Mouse (Mus musculus) ES-E14 (cell line): Measurements from ENCODE around the gene Man2a1. TPM values are rescaled to one million over a fixed set of nuclear protein-coding genes. Genes with fewer than 3 reads are reported as not detected.

ENCODE experiments used
- DNase-seq: peaks from one replicate; pipeline ENCODE4 v3.0.0-alpha.2; 2013; ENCODE audit warnings: low read depth, low spot score
- H3K27ac ChIP-seq: 2 replicates; pipeline ENCODE4 v1.5.1; 2012; ENCODE audit warnings: low read depth, mild to moderate bottlenecking, low read length, moderate library complexity, mixed read lengths; ENCODE audit not compliant: poor library complexity, insufficient read depth, severe bottlenecking
- H3K36me3 ChIP-seq: 2 replicates; pipeline ENCODE4 v1.6.1; 2012; ENCODE audit warnings: mild to moderate bottlenecking, low read length, moderate library complexity, mixed read lengths; ENCODE audit not compliant: control insufficient read depth, poor library complexity, insufficient read depth, severe bottlenecking
- H3K4me1 ChIP-seq, 2 experiments: fragments of 150-350 bp in 1 of 2; sonication (generic) in 1 of 2; 2 replicates each; pipeline ENCODE4 v1.6.1; 2012; ENCODE audit warnings: low read length in 2 of 2, mild to moderate bottlenecking in 1 of 2, mixed read lengths in 1 of 2; ENCODE audit not compliant: control insufficient read depth in 2 of 2, insufficient read depth in 2 of 2, poor library complexity in 1 of 2
- H3K4me3 ChIP-seq, 2 experiments: fragments of 150-350 bp in 1 of 2; sonication (generic) in 1 of 2; 2 replicates each; pipeline ENCODE4 v1.5.1; 2012; ENCODE audit warnings: low read length in 2 of 2, low read depth in 1 of 2, mild to moderate bottlenecking in 1 of 2, mixed read lengths in 1 of 2; ENCODE audit not compliant: insufficient read depth in 1 of 2, poor library complexity in 1 of 2, severe bottlenecking in 1 of 2
- H3K9ac ChIP-seq: 2 replicates; pipeline ENCODE4 v1.6.1; 2012; ENCODE audit warnings: low read depth, mild to moderate bottlenecking, low read length, mixed read lengths; ENCODE audit not compliant: poor library complexity, insufficient read depth, severe bottlenecking
- H3K9me3 ChIP-seq: fragments of 150-350 bp; sonication (generic); 2 replicates; pipeline ENCODE4 v1.6.1; 2012; ENCODE audit warnings: low read depth, mild to moderate bottlenecking, low read length; ENCODE audit not compliant: control insufficient read depth, insufficient read depth
- CHD2 ChIP-seq: IDR thresholded peaks from 2 replicates; pipeline ENCODE4 v1.6.1; 2014; ENCODE audit warnings: mild to moderate bottlenecking, low read depth, low read length, inconsistent platforms
- HCFC1 ChIP-seq: IDR thresholded peaks from 2 replicates; pipeline ENCODE4 v1.6.1; 2012; ENCODE audit warnings: low read length, inconsistent platforms, borderline replicate concordance; ENCODE audit not compliant: insufficient read depth
- MAFK ChIP-seq: IDR thresholded peaks from 2 replicates; pipeline ENCODE4 v1.6.1; 2014; ENCODE audit warnings: mild to moderate bottlenecking, low read depth, low read length, inconsistent platforms; ENCODE audit not compliant: insufficient read depth
- ZC3H11A ChIP-seq: IDR thresholded peaks from 2 replicates; pipeline ENCODE4 v1.6.1; 2012; ENCODE audit warnings: low read depth, mild to moderate bottlenecking, inconsistent platforms, low read length, borderline replicate concordance
- ZNF384 ChIP-seq: IDR thresholded peaks from 2 replicates; pipeline ENCODE4 v1.6.1; 2012; ENCODE audit warnings: low read depth, low read length, inconsistent platforms
- in situ Hi-C, 2 experiments: fragments of 600-800 bp; cut with MboI; formaldehyde crosslinking; loops; one replicate each; pipeline ENCODE4 v1.15.1; 2025; ENCODE audit warnings: low sequenced_read_pairs in 2 of 2, inconsistent platforms in 1 of 2; ENCODE audit not compliant: unreplicated experiment in 2 of 2
- total RNA-seq: library from RNA; depleted of rRNA; stranded (reverse); fragments of 300-350 nt; gene quantifications from 2 replicates; pipeline ENCODE4 v1.2.3, GENCODE M21; 2012

The Man2a1 gene
- total RNA-seq, 1 experiment, result 42.7 TPM

DNA sequence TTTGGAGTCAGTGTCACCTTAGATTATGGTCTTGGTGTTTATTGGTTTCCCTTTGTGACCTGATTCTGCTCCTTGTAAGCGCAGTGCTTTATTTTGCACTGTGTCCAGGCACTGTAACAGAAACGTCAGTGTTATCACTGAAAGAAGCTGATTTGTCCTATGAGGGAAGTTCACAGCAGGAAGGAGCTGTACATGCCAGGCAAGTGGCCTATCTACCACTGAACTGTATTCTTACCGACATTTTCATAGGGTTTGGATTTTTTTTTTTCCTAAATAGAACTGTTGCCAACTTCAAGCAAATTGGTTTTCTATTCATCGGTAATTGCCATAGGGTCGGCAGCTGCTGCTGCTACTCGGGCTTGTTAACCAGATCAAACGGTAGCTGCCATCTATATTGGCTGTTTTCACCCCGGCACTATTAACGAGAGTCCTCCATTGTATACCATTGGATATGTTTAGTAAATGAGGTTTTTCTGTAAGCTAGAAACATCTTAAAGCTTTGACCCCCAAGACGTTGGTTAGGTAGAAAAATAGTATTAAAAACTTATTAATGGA is 96.8 kb downstream of the Man2a1 start:
- in situ Hi-C loops, result no loop called here
- no peak for TF ChIP-seq ZNF384
- TF ChIP-seq HCFC1, result no peak
- no peak for TF ChIP-seq ZC3H11A
- no peak overlapping the region for H3K27ac ChIP-seq

DNA sequence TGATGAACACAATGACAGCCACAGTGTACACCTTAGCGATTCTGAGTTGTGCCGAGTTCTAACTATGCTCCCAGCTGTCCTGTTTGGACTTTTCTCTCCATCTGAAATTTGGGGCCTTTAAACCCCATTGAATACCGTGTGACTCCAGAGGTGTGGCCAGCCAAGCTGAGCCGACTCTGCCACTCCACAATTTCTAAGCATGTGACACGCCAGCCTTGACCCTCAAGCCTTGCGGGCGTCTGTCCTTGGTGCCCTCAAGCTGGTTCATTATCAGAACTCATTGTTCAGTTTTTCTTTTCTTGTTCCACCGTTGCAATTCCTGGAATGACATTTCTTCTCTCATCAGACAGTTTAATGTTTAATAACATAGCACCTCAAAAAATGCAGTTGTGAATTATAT is 98.0 kb downstream of the Man2a1 start:
- H3K9me3 ChIP-seq, result no peaks in the 10 kb centered on the region
- TF ChIP-seq HCFC1 (no peak), MAFK (no peak), ZC3H11A (no peak), CHD2 (no peak), ZNF384 (no peak)
- no peak overlapping the region for H3K27ac ChIP-seq
- DNase-seq, result no peak
- H3K4me3 ChIP-seq, result no peak overlapping the region
- in situ Hi-C loops, result no loop called here
- H3K9ac ChIP-seq, result no peak overlapping the region
- H3K36me3 ChIP-seq, result no peaks in the 10 kb centered on the region
- no peaks in the 10 kb centered on the region for H3K4me1 ChIP-seq

More for the DNA sequence above, 96.8 kb downstream of the Man2a1 start:
- H3K36me3 ChIP-seq, result no peaks in the 10 kb centered on the region
- no peak overlapping the region for H3K9ac ChIP-seq
- H3K9me3 ChIP-seq, result no peaks in the 10 kb centered on the region
- H3K4me1 ChIP-seq, result no peaks in the 10 kb centered on the region
- DNase-seq, result no peak
- no peak overlapping the region for H3K4me3 ChIP-seq

DNA sequence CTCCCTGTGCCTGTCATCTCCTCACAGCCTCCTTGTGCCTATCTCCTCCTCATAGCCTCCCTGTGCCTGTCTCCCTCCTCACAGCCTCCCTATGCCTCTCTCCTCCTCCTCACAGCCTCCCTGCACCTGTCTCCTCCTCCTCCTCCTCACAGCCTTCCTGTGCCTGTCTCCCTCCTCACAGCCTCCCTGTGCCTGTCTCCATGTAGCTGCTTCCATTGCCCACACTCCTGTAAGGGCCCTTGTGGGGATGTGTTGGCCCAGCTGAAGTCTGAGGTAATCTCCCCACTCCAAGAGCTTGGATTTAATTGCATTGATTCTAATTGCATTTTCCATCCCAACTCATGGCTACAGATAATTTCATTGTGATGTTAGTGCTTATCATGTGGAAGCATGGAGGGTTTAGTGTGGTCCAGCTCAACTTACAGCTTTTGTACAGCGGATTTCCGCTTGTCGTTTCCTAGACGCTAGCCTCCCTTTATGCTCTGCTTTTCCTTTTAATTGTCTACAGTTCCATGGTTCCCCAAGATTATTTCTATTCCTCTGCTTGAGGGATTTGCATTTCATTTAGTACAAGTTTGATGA is 103.2 kb downstream of the Man2a1 start:
- no peaks in the 10 kb centered on the region for H3K9me3 ChIP-seq
- H3K4me3 ChIP-seq, result no peak overlapping the region
- no peak overlapping the region for H3K9ac ChIP-seq
- no peaks in the 10 kb centered on the region for H3K36me3 ChIP-seq
- no peak for DNase-seq
- in situ Hi-C loops, result no loop called here
- TF ChIP-seq CHD2, result no peak
- no peak overlapping the region for H3K27ac ChIP-seq
- H3K4me1 ChIP-seq, result no peaks in the 10 kb centered on the region

DNA sequence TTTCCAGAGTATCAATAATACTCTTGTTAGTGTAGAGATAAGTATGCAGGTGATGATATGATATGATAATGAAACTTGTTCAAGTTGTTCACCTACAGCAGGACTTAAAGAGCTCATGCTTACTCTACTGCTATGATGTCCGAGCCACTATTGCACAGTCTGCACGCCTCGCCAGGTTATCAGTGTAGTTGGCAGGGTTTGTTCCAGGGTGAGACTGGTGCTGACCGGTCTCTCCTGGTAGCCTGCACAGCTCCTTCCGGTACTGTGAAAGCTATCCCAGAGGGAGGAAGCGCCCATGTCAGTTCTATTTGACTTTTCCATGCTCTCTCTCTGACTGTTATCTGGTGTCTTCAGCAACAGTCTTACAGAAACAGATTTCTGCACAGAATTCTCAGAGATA is 107.0 kb downstream of the Man2a1 start:
- Histone ChIP-seq H3K36me3 (no peaks in the 10 kb centered on the region), H3K4me1 (no peaks in the 10 kb centered on the region), H3K27ac (no peak overlapping the region), H3K9ac (no peak overlapping the region), H3K4me3 (no peak overlapping the region), H3K9me3 (no peaks in the 10 kb centered on the region)
- TF ChIP-seq ZC3H11A (no peak), HCFC1 (no peak), ZNF384 (no peak), CHD2 (no peak), MAFK (no peak)
- no peak for DNase-seq
- in situ Hi-C loops, result no loop called here

DNA sequence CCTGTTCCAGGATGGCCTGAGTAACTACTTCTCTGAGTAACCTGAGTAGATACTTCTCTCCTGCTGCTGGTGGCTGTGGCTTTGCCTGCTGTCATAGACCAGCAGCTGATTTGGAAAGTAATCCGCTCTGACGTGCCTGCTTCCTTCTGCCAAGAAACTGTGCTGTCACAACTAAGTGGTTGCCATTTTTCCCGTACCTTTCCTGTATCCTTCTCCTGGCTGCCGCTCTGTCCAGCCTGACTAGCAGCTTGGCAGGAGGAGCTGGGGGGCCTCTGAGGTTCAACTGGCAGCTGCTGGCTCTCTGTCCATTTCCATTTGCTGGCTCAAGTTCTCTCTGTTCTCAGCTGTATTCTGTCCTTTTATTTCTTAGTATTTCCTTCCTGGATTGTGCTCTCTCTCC is 115.8 kb downstream of the Man2a1 start:
- Histone ChIP-seq H3K36me3 (no peaks in the 10 kb centered on the region), H3K9me3 (no peaks in the 10 kb centered on the region), H3K27ac (no peak overlapping the region), H3K4me3 (no peak overlapping the region), H3K9ac (no peak overlapping the region), H3K4me1 (no peaks in the 10 kb centered on the region)
- in situ Hi-C loops, result no loop called here
- DNase-seq, result no peak
- no peak for TF ChIP-seq ZNF384
- TF ChIP-seq HCFC1, result no peak
- no peak for TF ChIP-seq CHD2
- no peak for TF ChIP-seq MAFK
- no peak for TF ChIP-seq ZC3H11A
